Mouse (Mus musculus) hindbrain, postnatal 0 days (tissue): ENCODE data around the gene Rhox4a2. TPM values are rescaled to one million over a fixed set of nuclear protein-coding genes. Genes with fewer than 3 reads are reported as not detected.
"Not testable (repeated sequence)": the region's sequence is repeated elsewhere in the genome, so short reads cannot be mapped to it uniquely, and the experiment has no call there.

Experiments used
- ATAC-seq: fragments of 200-750 bp; cut with Nextera tagmentation; 2 replicates; pipeline ENCODE4 v1.8.0; 2017; ENCODE audit warnings: mild to moderate bottlenecking, moderate TSS enrichment, moderate library complexity
- DNase-seq: peaks from one replicate; pipeline ENCODE4 v3.0.0-alpha.2; 2015; ENCODE audit warnings: low spot score
- H3K27ac ChIP-seq: fragments of 300-500 bp; sonication (generic); 2 replicates; pipeline ENCODE4 v1.5.1; 2014; ENCODE audit warnings: mild to moderate bottlenecking
- H3K27me3 ChIP-seq: fragments of 300-500 bp; sonication (generic); 2 replicates; pipeline ENCODE4 v1.6.1; 2014; ENCODE audit warnings: low read length, mixed read lengths; ENCODE audit not compliant: insufficient read depth
- H3K36me3 ChIP-seq: fragments of 300-500 bp; sonication (generic); 2 replicates; pipeline ENCODE4 v1.6.1; 2014; ENCODE audit warnings: low read length, mixed read lengths; ENCODE audit not compliant: insufficient read depth
- H3K4me1 ChIP-seq: fragments of 300-500 bp; sonication (generic); 2 replicates; pipeline ENCODE4 v1.6.1; 2014; ENCODE audit warnings: antibody characterized with exemption, low read length, mixed read lengths; ENCODE audit not compliant: insufficient read depth
- H3K4me2 ChIP-seq: fragments of 300-500 bp; sonication (generic); 2 replicates; pipeline ENCODE4 v1.6.1; 2014; ENCODE audit warnings: low read depth, mild to moderate bottlenecking, low read length, moderate library complexity, mixed read lengths
- H3K4me3 ChIP-seq: fragments of 300-500 bp; sonication (generic); 2 replicates; pipeline ENCODE4 v1.5.1; 2014; ENCODE audit warnings: low read length
- H3K9ac ChIP-seq: fragments of 300-500 bp; sonication (generic); replicated peaks from 2 replicates; pipeline ENCODE4 v1.6.1; 2014; ENCODE audit warnings: mild to moderate bottlenecking, low read length, moderate library complexity, mixed read lengths
- H3K9me3 ChIP-seq: fragments of 300-500 bp; sonication (generic); 2 replicates; pipeline ENCODE4 v1.6.1; 2016; ENCODE audit warnings: low read length, mixed read lengths
- WGBS: fragments of 180-500 bp; shearing (Covaris S2); extraction: QIAGEN DNeasy Blood & Tissue Kit; methylation state at CpG from one replicate; pipeline ENCODE4 v1.1.7; 2014; 5-methylcytosine and 5-hydroxymethylcytosine counted together
- polyA plus RNA-seq: library from polyadenylated mRNA; unstranded; fragments of >200 nt; fragmentation: Nextera tagmentation; extraction: Ambion mirVana; gene quantifications from 2 replicates; pipeline ENCODE4 v1.2.1, GENCODE M21; 2015
- total RNA-seq: library from RNA; depleted of rRNA; stranded (reverse); fragments of >200 nt; gene quantifications from 2 replicates; pipeline ENCODE4 v1.2.3, GENCODE M21; 2014; rRNA removed

The Rhox4a2 gene
- total RNA-seq (not detected in 2 replicates), polyA plus RNA-seq (not detected in 2 replicates)

DNA sequence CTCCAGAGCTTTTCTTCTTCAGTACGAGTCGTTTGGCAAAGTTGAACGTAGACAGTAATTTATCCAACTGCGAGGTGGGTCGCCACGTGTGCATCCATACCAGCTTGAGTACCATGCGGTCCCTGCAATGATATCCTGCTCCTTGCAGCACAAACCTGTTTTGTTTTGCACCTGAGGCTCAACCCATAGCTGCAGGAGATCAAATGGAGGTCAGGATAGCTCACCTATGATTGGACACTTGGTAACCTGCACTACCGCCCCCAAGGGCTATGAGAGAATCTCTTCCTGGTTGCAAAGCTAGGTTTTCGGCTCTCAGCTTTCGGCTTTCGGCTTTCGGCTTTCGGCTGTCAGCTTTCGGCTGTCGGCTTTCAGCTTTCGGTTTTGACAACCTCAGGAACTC, at the start of gene Rhox4a2:
Gene Rhox4a2, plus strand, starts transcription at position 301 of the 400 bp plus-strand sequence.
- H3K27ac ChIP-seq, H3K4me2 ChIP-seq, H3K27me3 ChIP-seq, H3K9ac ChIP-seq, H3K4me3 ChIP-seq, H3K36me3 ChIP-seq, H3K4me1 ChIP-seq, ATAC-seq, H3K9me3 ChIP-seq, DNase-seq: not testable (repeated sequence)
- WGBS, result 91% methylated on average over 8 of the region's 16 CpGs

- not testable (repeated sequence) for H3K4me2 ChIP-seq, H3K4me1 ChIP-seq, H3K27me3 ChIP-seq, H3K27ac ChIP-seq, H3K36me3 ChIP-seq, DNase-seq, ATAC-seq, H3K4me3 ChIP-seq, H3K9ac ChIP-seq, H3K9me3 ChIP-seq
- WGBS, result no CpG with 5 or more reads among the region's 1 CpGs
Observed at GRCm38 (mm10) chrX:37379728-37380127, 10.9 kb upstream of the Rhox4a2 start, which contains the start of gene Rhox3a2. Gene Rhox3a2, plus strand, starts transcription at chrX:37380028.

- H3K4me3 ChIP-seq, H3K9ac ChIP-seq, H3K4me2 ChIP-seq, H3K27ac ChIP-seq, ATAC-seq, H3K36me3 ChIP-seq, DNase-seq, H3K27me3 ChIP-seq, H3K9me3 ChIP-seq, H3K4me1 ChIP-seq: not testable (repeated sequence)
- no CpG with 5 or more reads among the region's 9 CpGs for WGBS
Observed at GRCm38 (mm10) chrX:37411767-37412166, 21.1 kb downstream of the Rhox4a2 start, which contains the start of gene Rhox2b. Gene Rhox2b, plus strand, starts transcription at chrX:37412067.

- not testable (repeated sequence) for H3K4me2 ChIP-seq, ATAC-seq, H3K27ac ChIP-seq, H3K4me3 ChIP-seq, DNase-seq, H3K36me3 ChIP-seq, H3K9me3 ChIP-seq, H3K4me1 ChIP-seq, H3K27me3 ChIP-seq, H3K9ac ChIP-seq
- WGBS, result 91% methylated on average over 14 of the region's 15 CpGs
Observed at GRCm38 (mm10) chrX:37432194-37432593, 41.5 kb downstream of the Rhox4a2 start, which contains the start of gene Rhox4b. Gene Rhox4b, plus strand, starts transcription at chrX:37432494.

Other genes starting within 250 kb of the Rhox4a2 start
- not detected in 2 replicates for gene Akap14, start 222.0 kb upstream of the Rhox4a2 start, total RNA-seq
- 0.23 and 0.44 TPM in 2 replicates for gene Akap14, start 222.0 kb upstream of the Rhox4a2 start, polyA plus RNA-seq
- 126 and 135 TPM in 2 replicates for gene Ndufa1, start 199.7 kb upstream of the Rhox4a2 start, total RNA-seq
- gene Ndufa1, start 199.7 kb upstream of the Rhox4a2 start, polyA plus RNA-seq, result 905 and 915 TPM in 2 replicates
- gene Rnf113a1, start 199.6 kb upstream of the Rhox4a2 start, total RNA-seq, result 7.3 and 7.6 TPM in 2 replicates
- 27.3 and 27.9 TPM in 2 replicates for gene Rnf113a1, start 199.6 kb upstream of the Rhox4a2 start, polyA plus RNA-seq
- not detected in 2 replicates for gene Gm9, start 179.8 kb upstream of the Rhox4a2 start, total RNA-seq
- not detected in 2 replicates for gene Gm9, start 179.8 kb upstream of the Rhox4a2 start, polyA plus RNA-seq
- not detected in 2 replicates for gene Rhox1, start 168.6 kb upstream of the Rhox4a2 start, total RNA-seq
- not detected in 2 replicates for gene Rhox1, start 168.6 kb upstream of the Rhox4a2 start, polyA plus RNA-seq
- gene Rhox2a, start 145.9 kb upstream of the Rhox4a2 start, total RNA-seq, result not detected in 2 replicates
- not detected in 2 replicates for gene Rhox2a, start 145.9 kb upstream of the Rhox4a2 start, polyA plus RNA-seq
- not detected in 2 replicates for gene Rhox3a, start 140.9 kb upstream of the Rhox4a2 start, total RNA-seq
- gene Rhox3a, start 140.9 kb upstream of the Rhox4a2 start, polyA plus RNA-seq, result not detected in 2 replicates
- not detected in 2 replicates for gene Rhox4a, start 125.5 kb upstream of the Rhox4a2 start, total RNA-seq
- gene Rhox4a, start 125.5 kb upstream of the Rhox4a2 start, polyA plus RNA-seq, result not detected in 2 replicates
- gene Rhox3a2, start 10.8 kb upstream of the Rhox4a2 start, total RNA-seq, result not detected in 2 replicates
- gene Rhox3a2, start 10.8 kb upstream of the Rhox4a2 start, polyA plus RNA-seq, result not detected in 2 replicates
- 0.47 TPM in 1 of 2 replicates, not detected in the other for gene Rhox2b, start 21.2 kb downstream of the Rhox4a2 start, total RNA-seq
- not detected in 2 replicates for gene Rhox2b, start 21.2 kb downstream of the Rhox4a2 start, polyA plus RNA-seq
- not detected in 2 replicates for gene Rhox4b, start 41.6 kb downstream of the Rhox4a2 start, total RNA-seq
- not detected in 2 replicates for gene Rhox4b, start 41.6 kb downstream of the Rhox4a2 start, polyA plus RNA-seq
- not detected in 2 replicates for gene Rhox2c, start 62.8 kb downstream of the Rhox4a2 start, total RNA-seq
- not detected in 2 replicates for gene Rhox2c, start 62.8 kb downstream of the Rhox4a2 start, polyA plus RNA-seq
- not detected in 2 replicates for gene Rhox3c, start 67.7 kb downstream of the Rhox4a2 start, total RNA-seq
- gene Rhox3c, start 67.7 kb downstream of the Rhox4a2 start, polyA plus RNA-seq, result not detected in 2 replicates
- gene Rhox4c, start 89.5 kb downstream of the Rhox4a2 start, total RNA-seq, result not detected in 2 replicates
- not detected in 2 replicates for gene Rhox4c, start 89.5 kb downstream of the Rhox4a2 start, polyA plus RNA-seq
- not detected in 2 replicates for gene Rhox2d, start 102.6 kb downstream of the Rhox4a2 start, total RNA-seq
- gene Rhox2d, start 102.6 kb downstream of the Rhox4a2 start, polyA plus RNA-seq, result not detected in 2 replicates
- not detected in 2 replicates for gene Rhox4d, start 123.5 kb downstream of the Rhox4a2 start, total RNA-seq
- gene Rhox4d, start 123.5 kb downstream of the Rhox4a2 start, polyA plus RNA-seq, result not detected in 2 replicates
- gene Rhox2e, start 139.6 kb downstream of the Rhox4a2 start, total RNA-seq, result 0.47 TPM in 1 of 2 replicates, not detected in the other
- not detected in 2 replicates for gene Rhox2e, start 139.6 kb downstream of the Rhox4a2 start, polyA plus RNA-seq
- not detected in 2 replicates for gene Rhox3e, start 151.2 kb downstream of the Rhox4a2 start, total RNA-seq
- not detected in 2 replicates for gene Rhox3e, start 151.2 kb downstream of the Rhox4a2 start, polyA plus RNA-seq
- gene Rhox4e, start 166.6 kb downstream of the Rhox4a2 start, total RNA-seq, result not detected in 2 replicates
- not detected in 2 replicates for gene Rhox4e, start 166.6 kb downstream of the Rhox4a2 start, polyA plus RNA-seq
- gene Rhox2f, start 180.6 kb downstream of the Rhox4a2 start, total RNA-seq, result not detected in 2 replicates
- not detected in 2 replicates for gene Rhox2f, start 180.6 kb downstream of the Rhox4a2 start, polyA plus RNA-seq
- not detected in 2 replicates for gene Rhox3f, start 190.1 kb downstream of the Rhox4a2 start, total RNA-seq
- not detected in 2 replicates for gene Rhox3f, start 190.1 kb downstream of the Rhox4a2 start, polyA plus RNA-seq
- not detected in 2 replicates for gene Rhox4f, start 216.9 kb downstream of the Rhox4a2 start, total RNA-seq
- gene Rhox4f, start 216.9 kb downstream of the Rhox4a2 start, polyA plus RNA-seq, result not detected in 2 replicates
- not detected in 2 replicates for gene Rhox3g, start 237.8 kb downstream of the Rhox4a2 start, total RNA-seq
- gene Rhox3g, start 237.8 kb downstream of the Rhox4a2 start, polyA plus RNA-seq, result not detected in 2 replicates